Mouse (Mus musculus) c-Kit-positive CD71-positive TER-119-positive erythroid progenitor cells, embryonic 14.5 days (primary cell): Measurements from ENCODE around the gene B630019K06Rik.
A peak's percentile ranks its signal among the peaks of the same experiment; 100 is the strongest.
"Not testable (repeated sequence)": the region's sequence is repeated elsewhere in the genome, so short reads cannot be mapped to it uniquely, and the experiment has no call there.

Experiments
- DNase-seq: peaks from one replicate; pipeline ENCODE4 v3.0.0-alpha.2; 2013; ENCODE audit warnings: low spot score

B630019K06Rik gene

DNA sequence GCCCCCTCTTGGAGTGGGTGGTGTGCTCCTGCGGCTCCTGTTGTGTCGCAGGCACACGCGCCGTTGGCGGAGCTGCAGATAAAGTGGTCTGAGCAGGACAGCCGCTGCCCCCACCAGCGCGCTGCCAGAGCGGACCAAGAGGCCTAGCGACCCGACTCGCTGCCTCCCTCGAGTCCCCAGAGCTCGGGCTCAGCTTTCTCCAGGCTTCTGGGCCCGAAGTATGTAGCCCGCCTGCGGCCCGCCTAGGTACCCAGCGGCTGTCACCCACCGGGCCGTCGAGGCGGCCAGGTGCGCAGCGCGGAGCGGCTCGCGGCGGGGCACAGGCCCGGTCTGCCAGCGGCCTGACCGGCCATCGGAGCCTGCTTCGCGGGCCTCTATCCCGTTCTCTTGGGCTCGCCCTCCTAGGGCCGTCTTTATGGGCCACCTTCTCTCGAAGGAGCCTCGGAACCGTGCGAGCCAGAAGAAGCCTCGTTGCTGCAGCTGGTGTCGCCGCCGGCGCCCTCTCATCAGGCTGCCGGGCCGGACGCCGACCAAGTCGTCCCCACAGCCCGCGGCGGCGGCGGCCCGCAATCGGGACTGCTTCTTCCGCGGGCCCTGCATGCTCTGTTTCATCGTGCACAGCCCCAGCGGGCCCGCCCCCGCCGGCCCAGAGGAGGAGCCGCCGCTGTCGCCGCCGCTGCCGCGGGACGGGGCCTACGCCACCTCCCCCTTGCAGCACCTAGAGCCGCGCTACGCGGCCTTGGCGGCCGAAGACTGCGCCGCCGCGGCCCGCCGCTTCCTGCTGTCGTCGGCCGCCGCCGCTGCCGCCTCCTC, at the start of gene B630019K06Rik:
Gene B630019K06Rik, plus strand, starts transcription at position 40 of the 813 bp plus-strand sequence.
- no peak for DNase-seq

DNA sequence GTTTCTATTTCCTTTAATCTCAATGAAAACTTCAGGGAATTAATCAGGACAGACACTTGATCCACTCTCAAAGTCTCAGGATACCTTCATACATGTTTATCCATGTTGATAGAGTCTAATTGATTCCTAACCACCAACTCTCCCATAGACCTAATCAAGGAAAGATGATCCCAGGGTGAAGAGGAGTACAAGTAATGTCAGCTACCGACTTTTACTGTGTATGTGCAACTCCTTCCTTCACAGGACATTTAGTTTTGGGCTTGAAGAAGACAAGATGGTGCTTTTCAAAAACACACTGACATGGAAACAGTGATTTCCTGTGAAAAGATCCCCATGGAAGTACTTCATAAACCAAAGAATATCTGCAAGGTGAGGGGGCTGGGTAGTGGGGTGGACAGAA, 48.5 kb upstream of the B630019K06Rik start, which contains the start of gene Gm6592:
Gene Gm6592, plus strand, starts transcription at position 301 of the 400 bp plus-strand sequence.
- no peak for DNase-seq

DNA sequence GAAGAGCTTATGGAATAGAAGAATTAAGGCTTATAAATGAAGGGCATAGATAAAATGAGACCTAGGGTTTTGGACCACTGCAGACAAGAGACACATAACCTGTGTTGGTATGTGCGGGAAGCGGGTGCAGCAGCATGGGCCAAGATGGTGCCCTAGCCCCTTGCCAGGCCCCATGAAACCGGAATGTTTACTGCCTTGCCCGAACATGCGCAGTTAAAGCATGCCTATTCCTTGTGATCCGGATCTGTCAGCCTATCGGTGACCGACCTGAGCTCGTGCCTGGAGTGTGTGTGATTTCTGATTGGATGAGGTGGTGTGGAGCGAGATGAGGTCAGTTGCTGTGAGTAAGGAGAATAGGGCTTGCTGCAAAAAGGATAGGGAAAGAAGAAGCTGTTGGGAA, 39.7 kb upstream of the B630019K06Rik start:
- DNase-seq: no peak

DNA sequence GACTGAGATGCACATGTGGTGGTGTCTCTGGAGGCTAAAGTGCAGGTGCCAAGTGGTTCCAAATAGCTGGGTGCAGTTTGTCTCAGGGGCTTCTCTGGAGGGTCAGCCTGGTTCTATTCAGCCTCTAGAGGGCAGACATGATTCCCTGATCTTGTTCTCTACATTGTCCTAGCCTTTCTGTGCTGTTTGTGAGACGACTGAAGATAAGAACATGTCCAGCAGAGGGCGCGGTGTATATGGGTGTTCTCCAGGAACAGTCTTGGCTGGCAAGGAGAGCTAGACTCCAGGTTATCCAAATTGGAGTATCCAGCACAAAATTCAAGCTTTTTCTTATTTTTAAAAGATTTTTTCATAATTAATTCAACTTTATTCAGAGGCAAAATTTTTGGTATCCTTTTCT, 27.9 kb upstream of the B630019K06Rik start:
- peak; percentile 1 for DNase-seq

DNA sequence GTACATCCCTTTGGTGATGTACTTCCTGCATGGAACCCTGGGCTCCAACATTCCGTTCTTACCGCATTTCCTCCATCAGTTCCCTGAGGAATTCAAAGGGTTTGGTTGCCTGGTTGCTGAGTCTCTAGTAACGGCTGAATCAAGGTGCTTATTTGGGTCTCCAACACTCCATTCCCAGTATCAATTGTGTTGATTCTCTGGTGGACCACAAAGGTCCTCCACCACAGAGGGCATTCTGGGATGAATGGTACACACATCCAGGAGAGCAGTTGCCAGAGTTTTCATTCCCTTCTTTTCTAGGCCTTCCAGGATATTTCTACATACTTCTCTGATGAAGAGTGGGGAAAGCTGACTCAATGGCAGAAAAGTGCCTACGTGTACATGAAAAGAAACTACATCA, 18.2 kb upstream of the B630019K06Rik start, which contains the start of gene Gm5751:
Gene Gm5751, plus strand, starts transcription at position 301 of the 400 bp plus-strand sequence.
- not testable (repeated sequence) for DNase-seq

DNA sequence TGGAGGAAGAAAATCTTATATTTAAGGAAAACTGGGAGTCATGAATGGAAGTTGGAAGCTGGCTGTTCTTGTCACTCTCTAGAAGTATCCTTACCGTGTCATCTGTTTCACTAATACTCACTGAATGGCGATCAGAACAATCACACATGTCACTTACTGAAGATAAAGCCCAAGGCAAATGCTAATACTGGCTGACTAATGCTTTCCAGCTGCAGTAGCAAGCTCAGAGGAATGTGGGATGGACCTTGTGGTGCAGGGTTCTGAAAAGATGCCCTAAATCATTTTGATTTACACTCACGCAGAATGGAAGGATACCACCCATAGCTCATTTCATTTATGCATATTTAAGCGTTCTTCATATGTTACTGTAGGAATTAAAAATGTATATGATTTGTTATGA, 7.8 kb upstream of the B630019K06Rik start:
- DNase-seq: no peak

DNA sequence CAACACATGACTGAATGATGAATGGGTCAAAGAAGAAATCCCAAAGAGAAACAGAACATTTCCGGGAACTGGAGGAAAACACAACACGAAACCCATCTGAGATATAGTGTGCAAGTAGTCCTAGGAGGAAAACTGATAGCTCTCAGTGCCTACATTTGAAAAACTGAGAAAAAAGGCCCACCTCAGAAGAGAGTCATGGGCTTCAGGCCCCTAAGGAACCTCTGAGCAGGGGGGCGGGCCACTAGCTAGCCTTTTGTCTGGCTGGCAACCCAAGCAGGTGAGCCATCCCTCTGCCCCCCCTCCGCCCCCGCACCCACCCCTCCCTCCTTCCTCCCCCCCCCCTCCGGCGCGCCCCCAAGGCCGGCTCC, 223 bp upstream of the B630019K06Rik start:
- no peak for DNase-seq

DNA sequence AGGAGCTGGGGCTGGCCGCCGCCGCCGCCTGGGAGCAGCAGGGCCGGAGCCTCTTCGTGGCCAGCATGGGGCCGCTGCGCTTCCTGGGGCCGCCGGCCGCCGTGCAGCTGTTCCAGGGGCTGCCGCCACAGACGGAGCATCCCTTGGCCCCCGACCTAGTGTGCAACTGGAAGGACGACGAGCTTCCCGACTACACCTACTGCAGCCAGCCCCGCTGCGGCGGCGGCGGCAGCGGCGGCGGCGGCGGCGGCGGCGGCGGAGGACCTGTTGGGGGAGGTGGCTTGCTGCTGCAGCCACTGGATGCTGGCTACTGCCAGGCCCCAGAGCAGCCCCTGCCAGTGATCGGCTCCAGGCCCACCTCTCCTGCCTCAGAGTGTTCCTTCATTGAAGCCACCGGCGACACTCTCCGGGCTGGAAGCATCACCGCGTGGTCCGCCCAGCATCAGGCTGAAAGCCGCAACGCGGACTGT, 1.0 kb downstream of the B630019K06Rik start:
- no peak for DNase-seq

DNA sequence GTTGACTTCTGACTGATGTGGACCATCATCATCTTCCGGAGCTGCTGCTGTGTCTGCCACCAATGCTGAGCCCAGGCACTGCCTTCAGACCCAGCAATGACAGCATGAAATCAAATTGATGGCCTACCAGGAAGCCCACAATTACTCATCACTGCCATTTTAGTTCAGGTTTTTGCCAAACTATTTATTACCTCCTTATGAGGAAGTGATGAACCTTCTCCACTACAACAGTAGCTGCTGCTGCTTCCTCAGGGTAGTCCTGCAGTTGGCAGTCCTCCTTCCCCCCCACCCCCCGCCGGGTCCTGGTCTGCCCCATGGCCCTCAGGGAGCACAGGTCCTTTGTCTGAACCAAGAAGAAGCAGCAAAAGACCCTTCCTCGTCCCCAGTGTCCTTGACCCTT, 8.6 kb downstream of the B630019K06Rik start:
- DNase-seq: no peak

DNA sequence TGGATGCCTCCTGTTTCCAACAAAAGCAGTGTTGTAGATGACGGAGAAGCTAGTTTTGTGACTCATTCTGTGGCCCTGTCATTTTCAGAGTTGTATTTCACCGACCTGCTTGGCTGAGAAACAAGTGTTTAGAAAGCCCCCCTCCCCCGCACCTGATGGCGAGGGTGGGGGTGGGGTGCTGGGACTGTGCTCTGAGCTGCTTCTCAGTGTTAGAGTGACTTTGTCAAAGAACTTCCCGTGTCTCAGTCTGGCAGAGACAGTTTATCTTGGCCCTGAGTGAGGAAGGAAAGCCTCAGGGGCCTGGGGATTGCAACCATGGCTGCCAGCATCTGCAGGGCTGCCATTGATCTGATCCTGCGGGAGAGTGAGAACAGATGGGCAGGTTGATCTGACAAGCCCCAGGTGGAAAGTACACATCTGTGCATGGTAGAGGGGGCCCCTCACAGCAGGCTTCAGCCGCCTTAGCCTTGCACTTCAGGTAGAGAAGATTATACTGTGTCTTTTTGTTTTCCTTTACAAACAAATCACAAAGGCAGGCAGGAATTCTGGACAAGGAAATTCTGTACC, 9.8 kb downstream of the B630019K06Rik start:
- DNase-seq: no peak

DNA sequence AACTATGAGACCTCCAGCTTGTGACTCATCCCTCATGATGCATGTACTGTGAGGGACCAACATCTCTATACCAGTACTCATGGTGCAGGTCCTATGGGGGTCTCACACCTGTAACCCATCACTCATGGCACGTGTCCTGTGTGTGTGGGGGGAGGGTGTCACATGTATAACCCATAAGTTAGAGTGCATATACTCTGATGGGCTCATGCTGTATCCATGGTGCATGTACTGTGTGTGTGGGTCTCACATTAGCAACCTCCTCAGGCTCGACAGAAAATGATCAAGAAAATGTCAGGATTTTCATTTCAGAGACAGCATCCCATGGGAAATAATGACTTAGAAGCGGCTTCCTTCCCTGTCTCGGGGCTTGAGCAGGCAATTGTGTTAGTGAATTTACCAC, 28.9 kb downstream of the B630019K06Rik start:
- DNase-seq: no peak

DNA sequence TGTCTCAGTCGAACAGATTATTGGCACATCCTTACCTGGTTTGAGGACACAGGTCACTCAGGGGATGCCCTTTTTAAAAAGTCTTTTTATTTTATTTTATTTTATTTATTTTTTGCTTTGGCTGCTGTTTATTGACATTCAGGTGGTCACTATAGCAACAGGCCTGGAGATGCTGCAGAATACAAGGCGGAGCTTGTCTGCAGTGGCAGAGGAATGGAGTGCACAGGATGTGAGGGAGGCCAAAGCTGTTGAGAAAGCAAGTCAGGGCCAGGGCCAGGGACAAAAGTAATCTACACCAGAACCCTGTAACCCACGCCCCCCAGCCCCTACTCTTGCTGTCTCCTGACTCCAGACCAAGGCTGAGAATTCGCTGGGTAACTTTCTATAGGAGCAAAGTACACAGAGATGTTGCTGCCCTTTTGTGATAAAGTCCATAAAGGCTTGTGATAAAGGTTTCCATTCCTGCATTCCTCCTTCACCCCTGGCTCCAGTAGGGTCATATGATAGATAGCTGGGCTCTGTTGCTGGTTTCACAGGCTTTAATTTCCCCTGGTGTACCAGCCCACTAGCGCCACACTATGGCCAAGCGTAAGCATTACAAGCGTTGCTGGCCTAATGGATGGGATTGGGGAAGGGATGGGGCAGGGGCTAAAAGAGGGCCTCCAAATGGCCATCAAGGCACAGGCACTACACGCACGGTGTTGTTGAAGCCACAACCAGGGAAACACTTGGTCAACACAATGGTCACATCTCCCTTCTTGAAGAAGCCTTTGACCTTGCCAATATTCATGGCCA, 29.8 kb downstream of the B630019K06Rik start:
- DNase-seq: no peak

DNA sequence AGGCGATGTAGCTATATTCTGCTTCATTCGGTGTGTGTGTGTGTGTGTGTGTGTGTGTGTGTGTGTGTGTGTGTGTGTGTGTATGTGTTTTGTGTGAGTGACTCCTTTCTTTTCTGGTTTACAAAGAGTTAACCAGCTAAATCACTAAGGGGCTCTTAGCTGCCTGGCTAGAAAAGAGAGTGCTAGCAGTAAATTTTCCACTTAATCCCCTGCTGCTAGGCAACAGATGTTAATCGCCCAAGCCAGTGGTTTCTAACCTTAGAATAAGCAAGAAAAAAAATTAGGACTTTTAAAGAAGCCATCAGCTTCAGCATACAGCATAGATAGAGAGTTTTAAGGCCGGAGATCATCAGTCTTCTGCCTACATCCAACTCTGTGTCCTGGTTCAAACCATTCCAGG, 35.1 kb downstream of the B630019K06Rik start:
- no peak for DNase-seq

DNA sequence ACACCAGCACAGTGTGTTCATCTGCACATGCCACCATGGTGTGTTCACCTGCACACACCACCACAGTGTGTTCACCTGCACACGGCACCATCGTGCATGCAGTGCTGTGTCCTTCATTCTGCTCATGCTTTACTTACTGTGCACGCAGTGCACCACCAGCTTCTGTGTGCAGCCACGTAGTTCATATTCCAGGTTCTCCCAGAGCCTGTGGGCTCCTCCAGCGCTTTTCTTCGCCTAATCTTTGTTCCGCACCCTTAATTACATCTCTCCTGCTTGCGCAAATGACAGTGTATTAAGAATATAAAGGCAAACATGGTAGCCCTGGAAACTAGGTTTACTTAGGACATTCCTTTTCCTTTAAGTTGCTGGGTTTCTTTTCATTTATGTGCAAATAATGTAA, 51.9 kb downstream of the B630019K06Rik start:
- DNase-seq: no peak
